Mouse (Mus musculus) layer of hippocampus, postnatal 25 days (tissue): Measurements from ENCODE around the gene Acaa1a. TPM values are rescaled to one million over a fixed set of nuclear protein-coding genes. Genes with fewer than 3 reads are reported as not detected.

Source experiments
- DNase-seq, 2 experiments: peaks; one replicate each; pipeline ENCODE4 v3.0.0; 2022; ENCODE audit warnings: mixed read lengths in 2 of 2, low spot score in 1 of 2; ENCODE audit errors: extremely low spot score in 1 of 2
- total RNA-seq, 2 experiments: library from RNA; stranded (reverse); gene quantifications; 2 replicates each; pipeline ENCODE4 v1.2.3; 2021

The Acaa1a gene
- 10 to 100 TPM; 71.8 to 72.9 TPM for total RNA-seq

DNA sequence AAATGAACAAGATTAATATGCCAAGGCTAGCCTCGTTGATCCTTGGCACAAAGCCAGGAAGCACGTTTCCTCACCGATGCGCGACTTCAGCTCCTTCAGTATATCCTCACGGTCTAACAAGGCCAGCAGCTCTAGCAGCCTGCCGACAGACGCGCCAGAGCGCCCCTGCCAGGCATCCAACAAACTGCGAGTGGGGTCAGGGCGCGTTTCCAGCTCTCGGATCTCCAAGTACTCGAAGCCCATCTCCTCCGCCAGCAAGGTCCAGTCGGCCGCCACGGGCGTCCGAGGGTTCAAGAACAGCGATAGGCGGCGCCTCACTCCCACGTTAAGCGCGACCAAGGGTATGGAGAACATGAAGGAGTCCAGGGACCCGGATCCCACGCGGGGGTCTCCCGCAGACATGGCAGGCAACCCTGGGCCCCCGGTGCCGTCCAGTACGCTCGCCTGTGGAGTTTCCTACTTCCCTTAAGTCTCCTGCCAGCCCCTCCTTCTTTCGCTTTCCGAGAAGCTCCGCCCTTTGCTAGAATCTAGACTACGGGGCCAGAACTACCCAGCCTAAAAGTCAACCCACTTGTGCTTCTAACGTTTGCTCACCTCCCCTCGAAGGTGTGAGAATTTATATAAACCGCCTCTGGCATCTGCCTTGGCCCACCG, at the start of gene Acaa1a:
Gene Acaa1a, plus strand, starts transcription at position 119 of the 654 bp plus-strand sequence.
- DNase-seq: peak; percentile 32 to 42

DNA sequence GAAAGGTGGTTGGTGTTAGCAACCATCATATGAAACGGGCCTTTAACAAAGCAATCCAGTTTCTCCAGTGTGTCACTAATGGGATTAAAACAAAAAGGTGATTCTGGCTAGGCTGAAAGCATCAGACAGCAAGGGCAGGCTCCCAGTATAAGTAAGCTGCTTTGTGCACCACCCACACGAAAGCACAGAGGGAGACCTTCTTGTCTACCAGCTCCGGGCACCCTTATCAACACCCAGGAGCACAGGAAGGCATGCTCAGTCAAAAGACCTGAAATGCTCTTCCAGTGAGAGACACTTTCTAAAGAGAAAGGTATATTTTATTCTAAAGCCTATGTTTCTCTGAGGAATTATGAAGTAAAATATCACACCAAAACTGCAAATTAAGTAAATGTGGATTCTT, 48.7 kb upstream of the Acaa1a start:
- no peak for DNase-seq

DNA sequence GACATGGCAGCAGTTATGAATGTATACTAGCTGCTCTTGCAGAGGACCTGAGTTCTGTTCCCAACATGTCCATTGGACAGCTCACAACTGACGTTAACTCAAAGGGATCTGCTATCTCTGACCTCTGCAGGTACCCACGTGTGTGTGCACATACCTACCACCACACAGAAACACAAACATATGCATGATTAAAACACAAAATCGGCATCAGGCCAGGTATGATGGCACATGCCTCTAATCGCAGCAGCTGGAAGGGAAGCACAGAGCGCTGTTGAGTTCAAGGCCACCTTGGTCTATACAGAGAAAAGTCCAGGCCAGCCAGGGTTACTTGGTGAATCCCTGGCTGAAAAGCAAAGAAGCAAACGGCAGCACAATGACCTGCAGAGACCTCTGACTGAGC, 41.8 kb upstream of the Acaa1a start:
- DNase-seq: no peak

DNA sequence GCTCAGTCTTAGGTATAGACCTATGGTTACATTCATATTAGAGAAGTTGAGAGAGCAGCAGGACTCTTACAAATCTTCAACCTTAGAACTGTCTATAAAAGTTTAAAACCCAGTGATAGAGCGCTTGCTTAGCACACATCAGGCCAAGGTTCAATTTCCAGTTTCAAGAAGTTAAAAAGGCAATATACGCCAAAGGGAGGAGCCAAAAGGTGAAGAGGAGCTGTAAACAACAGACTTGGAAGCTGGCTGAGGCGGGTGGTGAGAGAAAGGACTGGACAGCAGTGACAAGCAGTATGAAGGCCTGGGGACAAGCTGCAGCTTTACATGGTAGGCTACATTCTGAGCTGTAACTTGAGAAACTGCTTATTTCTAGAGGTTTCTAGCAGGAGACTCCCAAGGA, 40.9 kb upstream of the Acaa1a start:
- no peak for DNase-seq

DNA sequence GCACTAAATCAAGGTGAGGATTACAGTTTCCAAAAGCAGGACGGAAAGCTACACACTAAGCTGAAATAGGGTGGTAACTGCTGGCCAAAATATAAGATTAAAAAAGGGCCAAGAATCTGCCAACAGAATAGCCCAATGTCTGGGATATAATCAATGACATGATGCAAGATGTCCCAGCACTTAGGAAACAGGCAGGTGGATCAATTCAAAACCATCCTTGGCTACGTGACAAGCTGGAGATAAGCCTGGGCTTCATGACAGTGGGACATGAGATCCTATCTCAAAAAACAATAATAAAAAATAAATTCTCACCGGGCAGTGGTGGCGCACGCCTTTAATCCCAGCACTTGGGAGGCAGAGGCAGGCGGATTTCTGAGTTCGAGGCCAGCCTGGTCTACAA, 33.6 kb upstream of the Acaa1a start:
- no peak for DNase-seq

DNA sequence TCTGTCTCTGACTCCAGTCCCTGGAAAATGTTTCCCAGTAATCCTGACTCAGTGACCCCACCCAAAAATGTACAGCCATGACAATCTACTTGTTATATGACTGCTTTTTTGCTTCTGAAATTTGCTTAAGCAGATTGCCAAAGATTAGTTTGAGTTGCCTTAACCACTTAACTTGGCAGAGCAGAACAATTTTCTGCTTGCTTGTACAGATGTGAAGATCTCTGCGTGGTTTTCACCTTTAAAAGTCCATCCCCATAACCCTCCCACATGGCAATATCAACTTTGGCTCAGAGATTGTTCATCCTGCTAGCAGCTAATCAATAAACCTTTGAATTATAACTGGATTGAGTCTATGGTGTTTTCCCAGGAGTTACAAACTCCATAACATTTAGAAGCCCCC, 30.4 kb upstream of the Acaa1a start:
- DNase-seq: no peak

DNA sequence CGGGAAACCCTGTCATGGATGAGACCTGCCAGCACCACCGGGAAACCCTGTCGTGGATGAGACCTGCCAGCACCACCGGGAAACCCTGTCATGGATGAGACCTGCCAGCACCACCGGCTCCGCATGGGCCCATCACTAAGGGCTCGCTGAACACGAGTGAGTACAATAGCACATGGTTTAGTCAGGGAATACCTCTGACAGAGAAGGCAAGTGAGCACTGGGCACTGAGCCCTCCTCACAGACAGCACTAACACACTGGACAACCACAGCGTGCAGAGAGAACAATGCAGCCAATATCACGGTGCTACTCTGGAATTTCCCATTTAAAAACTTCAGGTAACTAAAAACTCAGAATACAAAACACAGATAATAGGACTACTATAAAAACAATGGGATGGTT, 26.4 kb upstream of the Acaa1a start:
- DNase-seq: no peak

DNA sequence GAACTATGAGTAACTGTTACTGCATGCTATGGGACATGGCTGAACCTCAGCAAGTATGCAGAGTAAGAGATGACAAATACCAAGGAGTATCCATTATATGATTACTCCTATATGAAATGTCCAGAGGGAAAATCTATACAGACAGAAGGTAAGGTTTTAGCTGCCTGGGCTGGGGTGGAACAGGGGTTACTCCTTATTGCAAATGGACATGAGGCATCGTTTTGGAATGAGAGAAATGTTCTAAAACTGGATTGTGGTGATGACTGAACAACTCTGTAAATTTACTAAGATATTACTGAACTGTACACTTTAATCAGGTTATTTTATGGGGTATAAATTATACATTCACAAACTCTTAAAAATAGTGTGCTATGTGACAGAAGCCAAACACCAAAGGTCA, 20.6 kb upstream of the Acaa1a start:
- no peak for DNase-seq

DNA sequence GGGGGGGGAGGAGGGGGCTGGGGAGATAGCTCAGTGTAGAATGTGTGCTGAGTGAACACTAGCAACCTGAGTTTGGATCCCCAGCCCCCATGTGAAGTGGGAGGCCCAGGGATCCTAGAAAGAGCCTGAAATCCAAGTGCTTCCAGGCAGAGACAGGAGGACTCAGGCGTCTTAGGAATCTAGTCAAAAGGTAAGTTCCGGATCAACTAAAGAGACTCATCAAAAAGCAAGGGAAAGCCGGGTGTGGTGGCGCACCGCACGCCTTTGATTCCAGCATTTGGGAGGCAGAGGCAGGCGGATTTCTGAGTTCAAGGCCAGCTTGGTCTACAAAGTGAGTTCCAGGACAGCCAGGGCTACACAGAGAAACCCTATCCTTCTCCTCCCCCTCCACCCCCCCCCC, 19.0 kb upstream of the Acaa1a start:
- no peak for DNase-seq

DNA sequence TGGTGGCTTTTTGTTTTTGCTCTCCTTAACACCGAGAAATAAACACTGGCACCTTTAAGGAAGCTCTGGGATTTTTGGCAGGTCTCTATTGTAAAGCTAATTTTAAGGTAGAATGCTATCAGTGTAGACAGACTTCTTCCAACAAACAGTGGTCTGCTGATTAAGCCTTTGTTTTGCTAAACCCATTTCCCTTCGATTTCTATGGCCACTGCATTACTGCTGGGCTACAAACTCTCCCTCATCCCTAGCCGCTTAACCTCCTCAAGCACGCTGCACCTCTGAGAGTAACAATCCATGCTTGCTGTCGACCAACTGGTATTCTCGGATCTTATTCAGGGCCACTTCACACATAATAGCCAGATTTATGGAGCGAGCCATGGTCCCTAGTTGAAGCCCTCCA, 18.5 kb upstream of the Acaa1a start:
- DNase-seq: no peak

DNA sequence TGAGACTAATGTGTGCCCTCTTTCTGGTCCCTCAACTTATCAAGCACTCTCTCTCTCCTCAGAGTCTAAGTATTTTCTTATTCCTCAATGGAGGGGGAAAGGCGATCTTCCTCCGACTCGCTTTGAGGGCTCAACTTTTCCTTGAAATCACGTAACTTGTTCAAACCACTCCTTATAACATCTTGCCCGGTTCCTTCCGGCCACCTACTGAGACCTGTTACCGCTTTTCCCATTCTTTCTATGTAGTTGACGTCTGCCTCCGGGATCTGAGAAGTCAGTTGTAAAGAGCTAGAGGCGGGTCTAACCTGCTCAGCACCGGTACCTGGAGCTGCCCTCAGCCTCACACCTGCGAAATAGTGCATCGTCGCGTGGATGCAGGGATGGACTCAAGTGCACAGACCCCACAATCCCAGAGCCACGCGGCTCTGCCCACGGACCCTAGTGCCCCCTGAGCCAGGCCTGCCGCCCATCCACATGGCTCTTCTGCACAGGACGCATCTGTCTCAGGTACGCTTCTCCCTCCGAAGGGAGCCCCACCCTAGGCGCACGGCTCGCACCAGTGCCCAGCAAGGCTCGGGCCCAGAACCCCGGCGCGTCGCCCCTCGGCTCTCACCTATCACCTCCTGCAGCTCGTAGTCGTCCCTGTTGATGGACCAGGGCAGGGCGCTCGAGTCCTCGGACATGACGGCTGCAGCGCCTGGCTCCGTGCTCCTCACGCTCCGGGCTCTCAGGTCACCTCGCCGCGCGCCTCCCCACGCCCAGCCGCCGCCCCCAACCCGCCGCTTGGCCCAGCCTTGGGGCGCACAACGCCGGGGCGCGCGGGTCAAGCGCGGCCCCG, 17.9 kb upstream of the Acaa1a start:
- DNase-seq: no peak

DNA sequence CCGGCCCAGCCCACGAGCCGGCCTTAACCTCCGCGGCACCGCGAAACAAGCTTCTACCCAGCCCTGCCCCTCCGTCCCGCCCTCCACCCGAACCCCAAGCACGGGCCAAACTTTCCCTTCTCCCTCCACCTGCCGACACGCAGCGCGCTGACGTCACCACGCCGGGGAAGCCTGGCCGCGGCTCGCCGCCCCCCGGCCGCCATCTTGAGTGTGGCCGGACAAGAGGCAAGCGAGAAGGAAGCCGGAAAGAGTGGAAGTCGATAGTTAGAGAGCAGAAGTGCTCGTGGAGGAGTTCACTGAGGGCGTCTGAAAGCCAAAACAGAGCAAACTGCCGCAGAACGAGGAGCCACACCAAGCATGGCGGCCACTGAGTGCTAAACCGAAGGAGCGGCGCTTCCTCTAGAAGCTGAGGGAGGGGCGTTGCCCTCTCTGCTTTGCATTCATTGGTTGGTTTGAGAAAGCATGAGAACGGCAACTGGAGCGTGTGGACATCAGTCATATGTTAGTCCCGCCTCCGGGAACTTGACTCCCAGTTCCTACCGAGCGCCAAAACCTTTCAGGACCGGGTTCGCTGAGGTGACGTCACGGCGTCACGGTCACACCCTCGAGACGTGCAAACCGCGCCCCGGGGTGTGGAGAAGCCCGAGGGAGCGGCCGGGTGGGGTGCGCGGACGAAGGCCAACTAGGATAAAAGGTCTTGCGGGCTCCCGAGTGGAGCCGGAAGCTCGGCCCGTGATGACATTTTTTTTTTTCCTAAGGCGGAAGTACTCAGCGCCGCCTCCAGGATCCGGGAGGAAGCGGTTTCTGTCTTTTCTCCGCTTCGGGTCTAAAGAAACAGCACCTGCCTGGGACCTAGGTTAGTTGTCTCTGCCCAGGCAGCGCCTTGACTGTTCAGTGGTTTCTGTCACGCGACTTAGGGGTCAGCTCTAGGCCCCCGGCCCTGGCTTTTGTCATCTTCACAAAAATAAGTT, 16.9 kb upstream of the Acaa1a start, which contains the start of gene Oxsr1:
Gene Oxsr1, minus strand, starts transcription at position 139 of the 971 bp plus-strand sequence.
- DNase-seq: peak; percentile 92 to 96

DNA sequence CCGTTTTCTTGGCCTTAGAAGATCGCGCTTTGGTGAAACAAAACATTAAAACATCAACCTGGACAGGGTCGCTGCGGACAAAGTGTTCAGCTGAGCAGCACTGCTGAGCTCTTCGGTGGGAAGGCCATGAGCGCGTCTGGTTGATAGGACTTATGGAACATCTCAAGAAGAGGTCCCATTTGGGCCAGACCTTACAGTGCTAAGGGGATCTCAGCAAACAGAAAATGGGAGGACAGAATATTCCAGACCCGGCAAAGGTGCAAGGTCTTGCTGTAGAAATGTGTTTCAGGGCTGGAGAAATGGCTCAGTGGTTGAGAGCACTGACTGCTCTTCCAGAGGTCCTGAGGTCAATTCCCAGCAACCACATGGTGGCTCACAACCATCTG, 16.2 kb upstream of the Acaa1a start:
- DNase-seq: no peak

DNA sequence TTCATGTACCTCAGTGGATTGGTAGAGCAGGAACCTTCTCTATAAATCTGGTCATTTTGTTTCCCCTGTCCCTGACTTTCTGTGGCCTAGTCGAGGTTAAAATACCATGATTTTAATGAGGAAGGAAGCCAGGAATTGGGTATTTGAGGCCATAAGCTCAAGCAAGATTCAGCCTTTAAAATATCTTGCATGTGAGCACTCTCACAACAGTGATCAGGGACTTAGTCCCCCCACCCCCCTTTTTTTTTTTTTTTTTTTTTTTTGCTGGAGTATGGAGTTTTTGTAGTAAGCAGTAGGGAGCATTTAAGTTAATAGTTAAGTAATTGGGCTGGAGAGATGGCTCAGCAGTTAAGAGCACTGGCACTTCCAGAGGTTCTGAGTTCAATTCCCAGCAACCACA, 15.3 kb upstream of the Acaa1a start:
- no peak for DNase-seq

DNA sequence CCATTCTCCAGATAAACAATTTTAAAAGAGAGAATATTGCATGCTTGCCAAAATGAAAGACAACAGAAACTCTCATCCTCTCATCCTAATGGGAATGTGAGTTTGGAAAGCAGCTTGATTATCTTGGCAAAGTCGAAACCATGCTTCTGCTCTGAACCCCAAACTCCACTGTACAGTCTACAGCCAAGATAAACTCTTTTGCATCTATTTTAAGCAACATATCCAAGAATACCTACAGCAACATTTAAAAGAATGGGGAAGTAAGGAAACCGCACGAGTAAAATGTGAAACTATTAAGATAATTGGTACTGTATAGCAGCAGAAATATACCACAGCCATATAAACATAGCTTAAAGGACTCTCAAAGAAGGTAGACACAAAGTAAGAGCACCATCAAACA, 11.0 kb upstream of the Acaa1a start:
- no peak for DNase-seq

DNA sequence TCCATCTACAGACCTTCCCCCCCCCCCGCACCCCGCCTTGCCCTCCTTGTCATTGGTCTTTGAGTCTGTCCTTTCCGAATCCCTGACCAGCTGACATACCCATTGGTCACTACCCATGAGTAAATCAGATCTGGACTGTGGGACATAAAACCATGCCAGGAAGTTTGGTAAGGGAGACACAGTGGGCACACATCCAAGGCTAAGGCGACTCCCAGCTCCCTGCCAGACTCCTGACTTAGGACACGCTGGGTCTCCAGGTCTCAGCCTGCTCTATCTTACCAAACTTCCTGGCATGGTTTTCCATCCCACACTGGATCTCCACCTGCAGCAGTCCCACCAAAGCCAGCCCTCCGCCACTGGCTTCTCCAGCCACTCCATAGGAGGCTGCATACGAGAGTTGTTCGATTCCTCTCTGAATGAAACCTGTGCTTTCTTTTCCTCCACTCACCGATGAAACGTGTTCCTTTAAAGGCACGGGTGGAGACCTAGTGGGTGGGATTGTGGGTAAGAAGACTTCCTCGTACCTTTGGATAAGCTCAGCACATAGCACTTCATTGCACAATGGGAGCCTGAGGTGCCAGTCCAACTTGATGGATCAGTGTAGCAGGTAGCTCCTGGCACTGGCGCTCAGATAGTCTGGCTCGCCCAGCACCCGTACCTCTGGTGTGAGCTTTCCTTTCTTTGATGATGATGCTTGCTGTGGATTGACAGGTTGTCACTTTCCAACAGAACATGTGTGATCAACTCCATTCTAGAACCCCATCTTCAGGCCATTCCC, 9.1 kb upstream of the Acaa1a start:
- no peak for DNase-seq

DNA sequence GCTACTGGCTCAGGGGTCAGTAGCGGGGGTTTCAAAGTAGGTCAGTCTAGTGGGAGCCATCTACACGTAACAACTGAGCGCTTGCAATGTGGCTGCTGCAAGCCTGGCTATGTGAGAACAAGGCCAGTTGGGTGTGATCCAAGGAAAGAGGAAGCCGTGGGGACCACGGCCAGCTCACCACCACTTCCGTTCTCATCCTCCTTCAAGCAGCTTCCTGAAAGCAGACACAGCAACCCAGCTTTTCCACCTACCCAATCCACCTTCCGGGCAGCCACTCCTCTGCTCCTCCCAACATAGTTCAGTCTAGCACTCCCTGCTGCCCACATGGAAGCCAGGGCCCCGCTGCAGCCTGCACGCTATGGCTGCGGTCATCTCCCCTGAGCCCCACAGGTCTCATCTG, 5.2 kb upstream of the Acaa1a start:
- DNase-seq: no peak

DNA sequence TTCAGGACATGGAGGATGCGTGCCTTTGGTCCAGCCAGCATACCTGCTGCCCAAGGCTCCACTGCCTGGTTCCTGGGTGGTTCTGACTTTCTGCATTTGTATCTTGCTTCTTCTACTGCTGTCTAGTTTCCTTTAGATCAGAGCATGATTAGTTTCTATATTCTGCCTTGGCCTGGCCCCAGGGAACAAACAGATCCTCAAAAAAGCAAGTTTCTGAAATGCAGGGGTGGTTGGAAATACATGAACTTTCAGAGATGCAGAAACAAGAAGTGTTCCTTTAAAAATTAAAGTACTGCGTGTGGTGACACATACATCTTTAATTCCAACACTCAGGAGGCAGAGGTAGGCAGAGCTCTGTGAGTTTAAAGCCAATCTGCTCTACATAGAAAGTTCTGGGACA, 4.6 kb upstream of the Acaa1a start:
- no peak for DNase-seq

DNA sequence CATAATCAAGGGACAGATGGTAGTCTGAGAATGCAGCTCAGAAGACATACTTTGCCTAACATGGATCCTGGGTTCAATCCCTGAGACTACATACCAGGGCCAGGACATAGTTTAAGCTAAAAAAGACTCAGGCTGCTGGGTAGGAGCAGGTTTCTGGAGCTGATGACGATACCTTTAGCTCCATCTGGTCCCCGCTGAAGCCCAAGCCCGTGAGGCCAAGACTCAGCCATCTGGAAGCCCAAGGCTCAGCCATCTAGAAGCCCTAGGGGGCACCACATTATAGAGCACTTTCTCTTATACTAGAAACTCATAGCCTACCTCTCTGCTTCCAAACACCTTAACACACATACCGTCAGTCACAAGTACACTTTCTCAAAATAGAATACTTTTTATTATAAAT, 3.9 kb upstream of the Acaa1a start:
- no peak for DNase-seq

DNA sequence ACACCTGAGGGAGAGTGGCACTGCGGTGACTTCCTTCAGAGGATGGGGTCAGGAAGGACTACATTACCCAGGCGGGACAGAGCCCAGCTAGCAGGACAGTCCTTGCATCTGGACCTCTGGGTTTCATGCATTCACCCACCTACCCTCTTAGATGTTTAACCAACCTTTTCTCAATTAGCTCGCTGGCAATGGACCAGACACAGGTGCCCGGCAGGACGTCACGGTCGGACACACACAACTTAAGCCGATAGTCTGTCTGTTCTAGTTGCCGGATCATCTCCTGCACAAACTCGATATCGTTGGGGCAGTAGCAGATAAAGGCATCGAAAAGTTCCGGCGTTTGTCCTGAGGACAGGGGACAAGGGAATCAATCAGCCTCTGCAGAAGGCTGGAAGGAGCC, 1.6 kb upstream of the Acaa1a start:
- DNase-seq: no peak
